Mouse (Mus musculus): ENCODE measurements at regions not wholly inside any gene's neighbourhood (a gene's known extent, or its start where the extent isn't known, plus 50 kb on each side); places are given as distances from the start of the nearest gene placed in this dataset.

GRCm38 (mm10) chr12:92386195-92386594 lies 537.2 kb upstream of the Sel1l start:
- TF ChIP-seq CTCF (IDR thresholded peaks at IDR 0.05; ENCODE audit: extremely low read depth, insufficient read length, insufficient replicate concordance, low read depth, low read length): no peak
- no peak for TF ChIP-seq POLR2A (IDR thresholded peaks at IDR 0.05; ENCODE audit: low read depth, low read length)
